Mouse (Mus musculus) forebrain, postnatal 0 days (tissue): ENCODE measurements around the gene Hoxc5. TPM values are rescaled to one million over a fixed set of nuclear protein-coding genes. Genes with fewer than 3 reads are reported as not detected.
A peak's percentile ranks its signal among the peaks of the same experiment; 100 is the strongest.

Experiments
- ATAC-seq: fragments of 200-750 bp; cut with Nextera tagmentation; 2 replicates; pipeline ENCODE4 v1.8.0; 2017; ENCODE audit warnings: mild to moderate bottlenecking, moderate library complexity
- DNase-seq: peaks from one replicate; pipeline ENCODE4 v3.0.0-alpha.2; 2015
- H3K27ac ChIP-seq: fragments of 300-500 bp; sonication (generic); 2 replicates; pipeline ENCODE4 v1.5.1; 2014; ENCODE audit warnings: low read depth, mild to moderate bottlenecking, antibody characterized with exemption, low read length, moderate library complexity, mixed read lengths
- H3K27me3 ChIP-seq: fragments of 300-500 bp; sonication (generic); 2 replicates; pipeline ENCODE4 v1.6.1; 2014; ENCODE audit warnings: mild to moderate bottlenecking, low read length, mixed read lengths; ENCODE audit not compliant: insufficient read depth
- H3K36me3 ChIP-seq: fragments of 300-500 bp; sonication (generic); 2 replicates; pipeline ENCODE4 v1.6.1; 2014; ENCODE audit warnings: mild to moderate bottlenecking, moderate library complexity; ENCODE audit not compliant: insufficient read depth
- H3K4me1 ChIP-seq: fragments of 300-500 bp; sonication (generic); 2 replicates; pipeline ENCODE4 v1.6.1; 2014; ENCODE audit warnings: antibody characterized with exemption; ENCODE audit not compliant: insufficient read depth
- H3K4me2 ChIP-seq: fragments of 300-500 bp; sonication (generic); 2 replicates; pipeline ENCODE4 v1.6.1; 2014; ENCODE audit warnings: low read depth, mild to moderate bottlenecking, moderate library complexity
- H3K4me3 ChIP-seq: fragments of 300-500 bp; sonication (generic); 2 replicates; pipeline ENCODE4 v1.5.1; 2014; ENCODE audit warnings: low read depth, low read length, mixed read lengths
- H3K9ac ChIP-seq: fragments of 300-500 bp; sonication (generic); 2 replicates; pipeline ENCODE4 v1.6.1; 2014; ENCODE audit warnings: mild to moderate bottlenecking
- H3K9me3 ChIP-seq: fragments of 300-500 bp; sonication (generic); 2 replicates; pipeline ENCODE4 v1.6.1; 2016; ENCODE audit warnings: low read length
- CTCF ChIP-seq: sonication (generic); IDR thresholded peaks from 2 replicates; pipeline ENCODE4 v1.5.1; 2016; ENCODE audit warnings: antibody characterized with exemption, control low read depth, low read depth
- WGBS: fragments of 180-500 bp; shearing (Covaris S2); extraction: QIAGEN DNeasy Blood & Tissue Kit; methylation state at CpG from one replicate; pipeline ENCODE4 v1.1.7; 2014; 5-methylcytosine and 5-hydroxymethylcytosine counted together
- polyA plus RNA-seq: library from polyadenylated mRNA; unstranded; fragments of >200 nt; fragmentation: Nextera tagmentation; extraction: Ambion mirVana; gene quantifications from 2 replicates; pipeline ENCODE4 v1.2.1, GENCODE M21; 2015
- total RNA-seq: library from RNA; depleted of rRNA; stranded (reverse); fragments of >200 nt; gene quantifications from 2 replicates; pipeline ENCODE4 v1.2.3, GENCODE M21; 2014

Gene Hoxc5
- total and polyA plus RNA-seq, 2 experiments from 2014 or later, result not detected

DNA sequence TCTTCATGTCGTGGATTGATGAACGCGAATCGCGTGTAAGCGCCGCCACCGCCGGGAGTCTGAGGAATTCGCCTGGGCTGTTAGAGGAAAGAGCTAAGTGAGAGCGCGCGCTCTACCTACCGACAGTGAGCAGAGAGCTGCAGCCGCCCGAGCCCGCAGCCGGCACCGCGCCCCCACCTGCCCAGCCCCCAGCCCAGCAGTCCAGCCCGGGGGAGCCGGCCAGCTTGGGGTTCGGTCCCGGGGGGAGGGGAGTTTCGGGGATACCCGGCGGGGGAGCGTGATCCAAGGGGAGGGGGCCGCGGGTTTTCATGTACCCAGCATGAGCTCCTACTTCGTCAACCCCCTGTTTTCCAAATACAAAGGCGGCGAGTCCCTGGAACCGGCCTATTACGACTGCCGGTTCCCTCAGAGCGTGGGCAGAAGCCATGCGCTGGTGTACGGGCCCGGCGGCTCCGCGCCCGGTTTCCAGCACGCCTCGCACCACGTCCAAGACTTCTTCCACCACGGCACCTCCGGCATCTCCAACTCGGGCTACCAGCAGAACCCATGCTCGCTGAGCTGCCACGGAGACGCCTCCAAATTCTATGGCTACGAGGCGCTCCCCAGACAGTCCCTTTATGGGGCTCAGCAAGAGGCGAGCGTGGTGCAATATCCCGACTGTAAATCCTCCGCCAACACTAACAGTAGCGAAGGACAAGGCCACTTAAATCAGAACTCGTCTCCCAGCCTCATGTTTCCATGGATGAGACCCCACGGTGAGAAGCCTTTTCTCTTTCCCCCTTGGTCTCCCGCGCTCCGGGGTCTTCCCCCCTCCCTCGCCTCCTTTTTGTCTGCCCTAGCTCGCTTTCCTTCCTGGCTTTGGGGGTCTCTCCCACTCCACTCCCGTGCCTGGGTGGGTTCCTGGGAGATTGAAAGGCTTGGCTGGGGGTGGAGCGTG is 23.5 kb downstream of the Hoxc5 start, which contains the start of gene Hoxc8:
Hoxc8 (plus strand) TSS at position 147 of the 937 bp plus-strand sequence.
- Histone ChIP-seq H3K9me3 (no peaks in the 10 kb centered on the region), H3K27me3 (peaks cover 90% of the 10 kb centered on the region), H3K4me2 (peak within 1 kb of the TSS; percentile 17; the same call in 1 of the 2 replicates), H3K4me3 (no peak within 1 kb of the TSS), H3K4me1 (no peaks in the 10 kb centered on the region), H3K9ac (no peak within 1 kb of the TSS), H3K36me3 (no peaks in the 10 kb centered on the region), H3K27ac (no peak within 1 kb of the TSS)
- DNase-seq, result no peak
- no peak for TF ChIP-seq CTCF
- WGBS, result 2% methylated on average over 63 of the region's 69 CpGs
- 0 out of 2 replicates have a peak, but pooled peaks have one; percentile 27 for ATAC-seq

DNA sequence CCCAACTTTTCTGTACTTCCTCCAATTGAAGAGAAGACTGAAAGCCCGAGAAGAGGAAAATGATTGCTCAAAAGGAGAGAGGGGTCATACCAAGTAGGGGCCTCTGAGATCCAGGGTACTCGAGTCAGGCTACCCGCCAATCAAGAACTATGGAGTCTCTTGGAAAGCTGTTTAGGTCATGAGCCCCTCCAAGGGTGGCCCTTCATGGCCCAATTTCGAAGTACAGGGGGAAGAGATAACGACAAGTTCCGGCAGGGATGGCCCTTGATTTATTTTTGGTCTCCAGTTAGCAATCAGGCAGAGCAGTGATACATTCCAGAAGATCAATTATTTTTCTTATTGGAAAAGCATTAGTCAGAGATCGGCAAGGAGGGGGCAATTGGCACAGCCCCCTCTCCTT is 24.5 kb downstream of the Hoxc5 start:
- no peaks in the 10 kb centered on the region for H3K36me3 ChIP-seq
- no peaks in the 10 kb centered on the region for H3K4me1 ChIP-seq
- no peak for TF ChIP-seq CTCF
- H3K4me2 ChIP-seq, result no peak overlapping the region
- 3% methylated on average over 7 of the region's 7 CpGs for WGBS
- H3K9me3 ChIP-seq, result no peaks in the 10 kb centered on the region
- H3K9ac ChIP-seq, result no peak overlapping the region
- no peak overlapping the region for H3K27ac ChIP-seq
- no peak overlapping the region for H3K4me3 ChIP-seq
- no peak for DNase-seq
- H3K27me3 ChIP-seq, result peaks cover 88% of the 10 kb centered on the region
- no peak for ATAC-seq

DNA sequence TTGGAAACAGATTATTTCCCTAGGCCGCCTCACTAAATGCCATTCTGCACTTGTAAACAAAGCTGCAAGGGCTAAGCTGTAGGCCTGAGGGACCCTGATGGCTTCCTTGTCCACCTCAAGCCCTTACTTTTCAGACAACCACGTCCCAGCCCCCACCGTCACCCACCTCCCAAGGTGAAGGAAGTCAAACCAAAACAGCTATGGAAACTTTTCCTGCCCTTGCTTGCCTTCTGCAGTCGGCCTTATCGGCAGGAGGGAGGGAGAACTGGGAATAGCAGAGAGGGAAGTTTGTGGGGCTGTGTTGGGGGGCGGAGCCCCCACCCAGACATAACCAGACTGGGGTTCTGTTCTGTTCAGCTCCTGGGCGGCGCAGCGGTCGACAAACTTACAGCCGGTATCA is 25.0 kb downstream of the Hoxc5 start:
- TF ChIP-seq CTCF, result no peak
- no peak overlapping the region for H3K9ac ChIP-seq
- 1% methylated on average over 11 of the region's 11 CpGs for WGBS
- H3K27ac ChIP-seq, result no peak overlapping the region
- no peak for ATAC-seq
- no peak overlapping the region for H3K4me3 ChIP-seq
- no peak overlapping the region for H3K4me2 ChIP-seq
- DNase-seq, result no peak
- no peaks in the 10 kb centered on the region for H3K36me3 ChIP-seq
- H3K9me3 ChIP-seq, result no peaks in the 10 kb centered on the region
- H3K27me3 ChIP-seq, result peaks cover 88% of the 10 kb centered on the region
- no peaks in the 10 kb centered on the region for H3K4me1 ChIP-seq

DNA sequence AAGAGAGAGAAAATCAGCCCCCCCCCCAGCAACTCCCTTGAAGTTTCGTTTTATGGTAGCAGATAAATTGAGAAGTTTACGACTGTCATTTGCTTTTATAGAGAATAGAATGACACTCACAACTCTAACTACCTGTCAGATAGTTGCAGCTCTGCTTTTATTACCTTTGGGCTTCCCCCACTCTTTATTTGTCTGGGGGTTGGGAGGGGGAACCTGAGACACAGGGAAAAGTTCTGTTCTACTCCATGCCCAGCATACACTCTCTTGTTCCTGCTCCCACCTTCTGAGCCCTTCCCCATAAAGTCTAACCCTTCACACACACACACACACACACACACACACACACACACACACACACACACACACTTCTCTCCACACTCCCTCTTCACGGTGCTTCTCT is 25.6 kb downstream of the Hoxc5 start:
- Histone ChIP-seq H3K9ac (no peak overlapping the region), H3K4me2 (no peak overlapping the region), H3K4me3 (no peak overlapping the region), H3K27ac (no peak overlapping the region), H3K4me1 (no peaks in the 10 kb centered on the region), H3K27me3 (peaks cover 88% of the 10 kb centered on the region), H3K9me3 (no peaks in the 10 kb centered on the region), H3K36me3 (no peaks in the 10 kb centered on the region)
- ATAC-seq (no peak), DNase-seq (no peak)
- WGBS, result 1% methylated on average over 3 of the region's 3 CpGs
- TF ChIP-seq CTCF, result no peak

DNA sequence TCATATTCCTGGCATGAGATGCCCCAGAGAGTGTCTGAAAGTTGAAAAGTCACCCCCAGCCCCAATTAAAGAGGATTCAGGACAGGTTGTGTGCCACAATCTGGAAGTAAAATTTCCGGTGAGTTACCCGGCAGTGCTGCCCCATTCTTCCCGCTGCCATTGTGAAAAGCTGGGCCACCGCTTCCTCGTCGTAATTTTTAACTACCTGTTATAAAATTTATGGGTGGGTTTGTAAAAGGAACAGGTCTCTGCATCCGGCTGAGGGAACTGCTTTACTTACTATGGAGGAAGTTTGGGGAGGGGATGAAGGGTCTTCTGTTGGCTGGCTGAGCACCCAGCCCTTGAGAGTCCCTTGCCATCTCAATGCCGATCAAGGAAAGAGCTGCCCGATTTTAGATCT is 29.3 kb downstream of the Hoxc5 start:
- DNase-seq (no peak), ATAC-seq (no peak)
- Histone ChIP-seq H3K27me3 (peaks cover 90% of the 10 kb centered on the region), H3K9me3 (no peaks in the 10 kb centered on the region), H3K4me2 (no peak overlapping the region), H3K4me3 (no peak overlapping the region), H3K9ac (no peak overlapping the region), H3K27ac (no peak overlapping the region), H3K36me3 (no peaks in the 10 kb centered on the region), H3K4me1 (no peaks in the 10 kb centered on the region)
- no peak for TF ChIP-seq CTCF
- WGBS, result under 1% methylated on average over 9 of the region's 9 CpGs

DNA sequence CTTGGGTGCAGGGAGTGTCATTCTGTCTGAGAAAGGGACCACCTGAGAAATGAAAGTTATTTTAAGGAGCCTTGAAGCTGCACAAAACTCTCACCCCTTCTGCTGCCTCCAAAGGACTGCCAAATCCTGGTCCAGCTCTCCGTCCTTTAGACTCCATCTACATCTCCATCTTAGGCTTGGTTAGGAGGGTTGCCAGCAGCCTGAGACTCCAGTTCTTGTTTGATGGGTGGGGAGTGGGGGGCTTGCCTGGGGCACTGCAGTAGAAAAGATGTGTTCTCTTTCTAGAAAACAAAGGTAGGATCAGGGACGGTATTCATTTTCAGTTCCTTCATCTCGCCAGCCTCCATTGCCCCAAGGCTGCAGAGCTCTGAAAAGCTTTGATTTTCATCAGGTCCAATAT is 30.2 kb downstream of the Hoxc5 start:
- H3K4me1 ChIP-seq, result no peaks in the 10 kb centered on the region
- peaks cover 90% of the 10 kb centered on the region for H3K27me3 ChIP-seq
- no peak overlapping the region for H3K4me3 ChIP-seq
- H3K9me3 ChIP-seq, result no peaks in the 10 kb centered on the region
- ATAC-seq, result no peak
- H3K27ac ChIP-seq, result no peak overlapping the region
- TF ChIP-seq CTCF, result no peak
- no peaks in the 10 kb centered on the region for H3K36me3 ChIP-seq
- WGBS, result 2% methylated on average over 3 of the region's 3 CpGs
- no peak overlapping the region for H3K4me2 ChIP-seq
- H3K9ac ChIP-seq, result no peak overlapping the region
- no peak for DNase-seq

DNA sequence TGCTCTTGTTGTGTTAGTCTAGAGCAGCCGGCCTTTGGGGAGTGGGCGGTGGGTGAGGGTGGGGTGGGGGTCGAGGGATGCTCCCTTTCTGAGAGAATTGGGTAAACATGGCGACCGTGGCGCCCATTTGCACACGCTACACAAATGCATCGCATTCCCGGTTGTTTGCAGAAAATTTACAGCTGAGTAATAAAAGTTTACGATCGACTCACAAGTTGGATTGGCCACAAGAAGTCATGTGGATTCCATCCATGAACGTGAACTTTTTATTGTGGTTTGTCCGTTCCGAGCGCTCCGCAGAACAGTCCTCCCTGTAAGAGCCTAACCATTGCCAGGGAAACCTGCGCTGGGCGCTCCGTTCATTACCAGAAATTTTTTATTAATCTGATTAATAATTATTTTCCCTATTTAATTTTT is 30.7 kb downstream of the Hoxc5 start, which contains the start of gene Hoxc6:
Hoxc6 (plus strand) TSS at position 319 of the 417 bp plus-strand sequence.
- TF ChIP-seq CTCF, result no peak
- Histone ChIP-seq H3K27me3 (peaks cover 90% of the 10 kb centered on the region), H3K4me2 (peak within 1 kb of the TSS; percentile 63), H3K36me3 (no peaks in the 10 kb centered on the region), H3K27ac (no peak within 1 kb of the TSS), H3K9me3 (no peaks in the 10 kb centered on the region), H3K4me1 (no peaks in the 10 kb centered on the region), H3K9ac (no peak within 1 kb of the TSS), H3K4me3 (peak within 1 kb of the TSS; percentile 31)
- DNase-seq (no peak), ATAC-seq (no peak)
- 2% methylated on average over 19 of the region's 19 CpGs for WGBS
